Mouse (Mus musculus): ENCODE measurements around the gene Sema3e.

- TF ChIP-seq CTCF (IDR thresholded peaks at IDR 0.05; ENCODE audit: low read depth) (no peak), EP300 (IDR thresholded peaks at IDR 0.05; ENCODE audit: low read depth) (no peak)
Measured at GRCm38 (mm10) chr5:14167776-14168175, 142.7 kb downstream of the Sema3e start.
